Mouse (Mus musculus) heart, postnatal 25 days (tissue): ENCODE data around the gene Csde1. TPM values are rescaled to one million over a fixed set of nuclear protein-coding genes. Genes with fewer than 3 reads are reported as not detected.
A peak's percentile ranks its signal among the peaks of the same experiment; 100 is the strongest.

Experiments
- DNase-seq: peaks from one replicate; pipeline ENCODE4 v3.0.0; 2022; ENCODE audit warnings: low spot score
- intact Hi-C: fragments of 180-260 bp; cut with DNase I; formaldehyde crosslinking; loops from one replicate; pipeline ENCODE4 v1.15.1; 2025
- total RNA-seq, 2 experiments: library from RNA; stranded (reverse); gene quantifications; 2 replicates each; pipeline ENCODE4 v1.2.3; 2021

The Csde1 gene
- total RNA-seq, 2 experiments from 2014 or later, result 488 to 535 TPM

DNA sequence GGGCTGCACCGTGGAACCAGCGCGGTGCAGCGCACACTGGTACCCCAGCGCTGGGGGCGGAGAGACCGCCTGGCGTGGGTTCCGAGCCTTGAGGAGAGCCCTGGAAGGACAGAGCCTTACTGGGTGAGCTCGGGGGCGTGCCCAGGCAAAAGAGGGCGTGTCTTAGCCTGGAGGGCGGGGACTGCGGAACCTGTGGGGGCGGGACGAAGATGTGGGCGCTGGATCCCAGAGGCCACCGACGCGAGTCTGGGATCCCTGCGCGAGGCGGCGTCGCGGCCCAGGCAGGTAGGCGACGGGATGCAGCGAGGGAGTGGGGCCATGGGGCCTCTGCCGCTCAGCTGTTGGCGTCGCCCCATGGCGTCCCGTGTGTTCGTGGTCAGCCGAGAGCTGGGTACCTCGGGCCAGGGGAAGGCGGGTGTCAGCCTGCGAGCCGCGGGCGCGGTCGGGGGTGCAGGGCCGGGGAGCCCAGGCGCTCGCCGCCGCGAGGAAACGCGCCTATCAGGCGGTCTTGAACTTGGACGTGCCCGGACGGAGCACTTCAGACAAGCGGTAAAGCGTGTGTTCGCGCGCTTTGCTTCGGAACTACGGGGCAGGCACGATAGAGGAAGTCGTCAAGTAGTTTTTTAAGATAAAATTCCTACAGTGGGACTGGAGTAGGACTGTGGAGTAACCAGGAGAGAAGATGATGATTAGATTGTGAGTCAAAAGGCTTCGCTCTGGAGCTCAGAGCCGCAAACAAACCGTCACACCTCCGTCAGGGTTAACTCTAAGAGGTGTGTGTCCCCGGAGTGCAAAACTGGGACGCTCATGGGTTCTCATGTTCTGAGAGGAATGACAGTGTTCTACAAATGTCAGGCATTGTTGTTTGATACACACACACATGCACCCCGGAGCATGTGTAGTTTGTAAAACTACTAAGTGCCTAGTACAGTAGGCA, 82.5 kb downstream of the Csde1 start, which contains the start of gene Dennd2c:
Dennd2c (plus strand) TSS at position 151 of the 937 bp plus-strand sequence.
- intact Hi-C loops, result loop anchor here (2.0 to 5.0 kb wide), 2 partner anchors 45 to 68 kb away; partner anchors contain the start of gene Bcas2
- DNase-seq, result peak; percentile 88

Other genes starting within 250 kb of the Csde1 start
- not detected for gene Tshb, start 237.7 kb upstream of the Csde1 start, total RNA-seq
- not detected for gene Sycp1, start 84.3 kb upstream of the Csde1 start, total RNA-seq
- gene Nr1h5, start 56.3 kb upstream of the Csde1 start, total RNA-seq, result not detected
- gene Sike1, start 24.7 kb upstream of the Csde1 start, total RNA-seq, result 10 to 100 TPM; 78.0 to 89.5 TPM
- 10 to 100 TPM; 54.0 to 57.1 TPM for gene Nras, start 37.9 kb downstream of the Csde1 start, total RNA-seq
- gene Ampd1, start 53.6 kb downstream of the Csde1 start, total RNA-seq, result not detected
- 1 to 10 TPM; 2.0 to 2.5 TPM for gene Dennd2c, start 82.2 kb downstream of the Csde1 start, total RNA-seq
- 10 to 100 TPM; 49.4 to 49.6 TPM for gene Bcas2, start 151.2 kb downstream of the Csde1 start, total RNA-seq